Mouse (Mus musculus) urinary bladder, adult 18-20 months (tissue): ENCODE results near the gene Pax9.

ENCODE experiments used
- DNase-seq, 2 experiments: peaks; one replicate each; pipeline ENCODE4 v3.0.0; 2022; ENCODE audit warnings: low spot score in 2 of 2, mixed read lengths in 2 of 2

The Pax9 gene

GRCm38 (mm10) chr12:56691427-56692079 is at the start of gene Pax9:
TSS of gene Pax9 (plus strand) at chr12:56691767.
- DNase-seq = no peak

DNA sequence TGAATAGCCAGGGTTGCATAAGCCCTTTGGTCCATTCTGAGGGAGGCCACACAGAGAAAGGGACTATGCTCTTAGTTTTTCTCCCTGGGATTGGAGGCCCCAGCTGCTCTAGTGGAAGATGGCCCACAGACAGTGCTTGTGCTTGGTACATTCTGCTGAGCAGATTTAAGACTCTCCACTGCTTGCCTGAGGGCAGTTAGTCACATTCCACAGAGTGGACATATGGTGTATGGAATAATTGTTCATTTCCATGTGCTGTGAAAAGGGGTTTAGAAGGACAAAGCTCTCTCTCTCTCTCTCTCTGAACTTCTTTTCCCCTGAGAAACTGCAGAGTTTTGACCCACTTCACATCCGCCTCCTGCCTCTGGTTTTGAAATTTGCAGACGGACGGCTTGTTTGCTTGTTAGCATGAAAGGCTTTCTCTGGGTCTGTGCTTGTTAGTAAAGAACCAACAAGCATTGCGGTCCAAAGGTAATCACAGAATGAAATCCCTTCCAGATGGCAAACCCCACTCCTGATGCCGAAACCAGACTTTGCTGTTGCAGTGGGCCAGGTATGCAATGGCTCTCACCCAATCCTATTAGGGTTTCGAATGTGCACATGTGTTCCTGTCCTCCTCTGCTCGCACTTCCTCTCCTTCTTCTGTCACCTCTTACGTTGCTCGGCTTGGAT is 22.0 kb upstream of the Pax9 start:
- DNase-seq = no peak

DNA sequence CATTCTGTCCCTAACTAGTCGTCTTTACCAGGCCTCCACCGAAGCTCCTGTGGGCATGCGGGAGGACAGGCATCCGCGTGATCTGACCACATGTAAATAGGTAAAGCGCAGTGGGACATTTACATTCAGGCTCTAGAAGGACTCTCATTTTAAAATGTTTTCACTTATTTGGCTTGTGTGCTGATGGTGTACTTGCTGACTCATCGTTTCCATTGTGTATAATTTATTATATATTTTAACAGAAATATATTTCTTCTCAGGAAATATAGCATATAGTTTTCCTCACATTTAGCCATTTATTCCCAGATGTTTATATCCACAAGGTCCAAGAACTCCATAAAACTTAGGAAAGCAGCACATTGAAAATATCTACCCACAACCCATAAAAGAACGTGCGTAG is 20.8 kb upstream of the Pax9 start:
- DNase-seq = no peak

GRCm38 (mm10) chr12:56674726-56675125 is 16.8 kb upstream of the Pax9 start:
- no peak for DNase-seq

DNA sequence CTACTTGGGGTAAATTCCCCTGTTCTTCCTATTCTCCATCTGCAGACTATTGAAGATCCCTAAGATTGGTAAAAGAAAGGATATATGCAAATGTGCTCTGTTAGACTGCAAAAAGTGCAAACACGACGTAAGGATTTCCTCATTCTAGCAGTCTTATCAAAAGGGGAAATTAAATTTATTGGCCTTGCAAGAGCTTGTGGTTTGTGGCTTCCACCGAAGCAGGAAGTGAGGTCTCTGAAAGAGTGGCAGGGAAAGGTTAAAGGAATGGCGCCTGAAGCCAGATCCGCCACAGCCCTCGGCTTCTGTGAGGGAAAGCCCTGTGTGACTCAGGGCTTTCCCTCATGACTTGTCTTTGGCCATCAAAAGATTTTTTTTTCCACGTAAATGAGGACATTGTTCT is 13.9 kb upstream of the Pax9 start:
- DNase-seq = no peak

DNA sequence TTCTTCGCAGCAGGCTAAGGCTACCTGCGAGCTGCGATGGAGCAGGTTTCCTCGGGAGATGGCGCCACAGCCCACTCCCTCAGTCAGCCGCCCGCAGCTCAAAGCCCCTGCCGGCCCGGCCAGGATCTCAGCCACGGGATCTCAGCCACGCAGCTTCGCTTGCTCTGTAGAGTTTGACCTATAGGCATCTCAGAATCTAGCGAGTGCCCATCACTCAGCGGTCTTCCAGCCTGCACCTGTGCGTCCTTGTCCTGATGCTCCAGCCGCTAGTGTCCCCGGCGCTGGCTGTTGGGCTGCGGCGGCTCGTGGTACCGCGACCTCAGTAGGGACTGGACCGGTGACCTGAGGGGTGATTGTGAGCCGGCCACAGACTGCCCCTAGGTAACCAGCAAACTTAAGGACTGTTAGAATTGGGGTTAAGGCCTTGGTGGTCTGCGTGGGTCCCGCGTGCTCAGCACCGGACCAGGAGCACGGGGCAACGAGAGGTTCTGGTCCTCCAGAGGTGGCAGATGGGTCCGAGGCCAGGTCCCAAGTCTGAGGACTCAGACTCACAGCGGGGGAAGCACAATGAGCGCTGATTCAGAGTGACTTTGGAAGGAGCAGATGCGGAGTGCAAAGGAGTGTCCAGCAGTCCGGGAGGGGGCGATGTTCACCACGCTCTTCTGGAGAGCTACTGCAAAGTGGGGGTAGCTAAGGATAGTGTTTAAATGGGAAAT is 10.3 kb upstream of the Pax9 start:
- no peak for DNase-seq

DNA sequence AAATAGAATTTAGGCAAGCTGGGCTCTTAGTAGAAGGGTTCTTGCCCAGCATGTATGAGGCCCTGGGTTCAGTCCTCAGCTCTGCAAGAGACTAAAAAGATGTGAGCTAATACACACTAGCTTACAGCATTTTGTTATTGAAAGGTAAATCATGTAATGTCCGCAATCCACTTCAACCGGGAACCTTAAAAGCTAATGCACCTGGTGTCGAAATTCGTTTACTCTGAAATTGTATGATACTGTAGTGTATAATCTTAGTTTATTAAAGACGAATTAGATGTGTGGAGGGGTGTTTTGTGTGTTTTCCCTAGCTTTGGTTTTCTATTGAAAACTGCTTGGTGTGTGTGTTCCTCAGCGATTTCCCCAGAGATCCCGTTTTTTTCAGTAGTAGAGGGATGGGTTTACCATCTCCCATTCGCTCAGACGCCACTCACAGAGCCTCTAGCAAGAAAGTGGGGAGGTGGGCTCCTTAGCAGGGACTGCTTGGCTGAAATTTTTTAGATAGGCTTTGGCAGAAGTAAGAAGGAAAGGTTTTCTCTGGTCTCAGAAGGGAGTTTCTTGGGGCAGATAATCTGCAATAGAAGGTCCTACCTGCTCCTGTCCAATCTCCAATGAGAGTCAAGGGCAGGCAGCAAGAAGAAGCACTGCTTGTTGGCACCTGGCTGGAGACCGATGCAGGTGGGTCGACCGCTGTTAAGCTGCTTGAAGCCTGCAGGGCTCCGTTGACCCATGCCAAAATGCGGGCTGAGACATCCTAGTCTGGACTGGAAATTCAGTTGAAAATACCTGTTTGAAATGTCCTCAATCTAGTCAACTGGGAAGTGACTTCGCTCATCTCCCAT is 3.7 kb upstream of the Pax9 start:
- no peak for DNase-seq

- DNase-seq = no peak
These were observed 3.1 kb upstream of the Pax9 start for GRCm38 (mm10) chr12:56688482-56688840.

DNA sequence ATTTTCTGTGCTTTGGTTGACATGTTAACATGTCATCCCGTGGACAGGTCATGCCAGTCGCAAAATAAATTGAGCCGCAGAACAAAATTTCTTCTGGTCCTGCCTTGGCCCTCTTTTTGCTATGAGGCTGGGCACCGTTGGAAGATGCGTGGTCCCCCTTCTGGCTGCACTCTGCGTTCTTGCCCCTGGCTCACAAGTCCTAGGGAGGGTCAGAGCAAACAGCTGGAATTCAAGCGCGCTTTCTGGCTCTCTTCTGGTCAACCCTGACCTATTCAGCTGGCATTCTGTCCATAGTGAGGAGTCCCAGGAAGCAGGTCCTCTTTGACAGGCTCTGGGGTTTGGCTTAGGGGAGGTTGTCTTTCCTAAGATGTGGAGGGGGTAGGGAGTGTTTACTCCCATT is 2.6 kb upstream of the Pax9 start:
- no peak for DNase-seq

DNA sequence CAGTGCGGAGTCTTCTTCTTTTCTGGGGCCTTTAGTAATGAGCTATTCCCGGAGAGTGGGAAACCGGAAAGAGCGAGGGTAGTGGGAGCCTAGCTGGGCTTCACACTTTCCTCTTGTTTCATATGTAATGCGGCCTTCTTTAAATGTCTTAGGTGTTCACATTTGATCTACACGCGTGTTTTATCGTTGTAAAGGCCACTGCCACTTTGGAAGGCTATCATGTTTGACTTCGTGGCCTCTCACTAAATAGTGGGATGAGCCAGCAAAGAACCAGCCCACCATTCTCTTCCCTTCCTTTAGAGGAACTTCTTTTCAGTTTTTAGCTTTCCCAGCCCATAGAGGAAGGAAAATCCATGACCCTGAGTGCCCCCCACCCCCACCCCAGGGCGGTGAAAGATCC is 2.2 kb upstream of the Pax9 start:
- DNase-seq = no peak

DNA sequence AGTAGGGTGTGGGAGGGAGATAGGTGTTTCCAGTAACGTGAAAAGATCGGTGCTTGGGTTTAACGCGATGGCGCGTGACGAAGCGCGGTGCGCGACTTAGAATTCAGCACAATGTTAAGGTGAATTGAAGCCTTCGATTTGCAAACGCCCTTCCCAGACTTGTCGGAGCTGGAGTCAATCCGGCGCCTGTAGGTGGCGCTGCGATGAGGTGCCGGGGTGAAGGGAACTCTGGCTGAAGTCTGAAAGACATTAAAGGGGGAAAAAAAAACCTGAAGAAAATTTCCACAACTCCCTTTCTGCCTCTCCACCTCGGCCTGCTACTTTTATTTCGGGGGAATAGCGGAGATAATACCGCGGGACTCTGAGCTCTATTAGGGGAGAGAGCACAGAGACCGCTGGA is 1.8 kb upstream of the Pax9 start:
- DNase-seq = no peak

- no peak for DNase-seq
These were observed 1.2 kb upstream of the Pax9 start for GRCm38 (mm10) chr12:56690366-56690765.

GRCm38 (mm10) chr12:56691001-56691400 is 566 bp upstream of the Pax9 start:
- no peak for DNase-seq

GRCm38 (mm10) chr12:56692536-56692935 is 969 bp downstream of the Pax9 start:
- DNase-seq = no peak

GRCm38 (mm10) chr12:56693411-56694098 is 2.0 kb downstream of the Pax9 start:
- DNase-seq = no peak

DNA sequence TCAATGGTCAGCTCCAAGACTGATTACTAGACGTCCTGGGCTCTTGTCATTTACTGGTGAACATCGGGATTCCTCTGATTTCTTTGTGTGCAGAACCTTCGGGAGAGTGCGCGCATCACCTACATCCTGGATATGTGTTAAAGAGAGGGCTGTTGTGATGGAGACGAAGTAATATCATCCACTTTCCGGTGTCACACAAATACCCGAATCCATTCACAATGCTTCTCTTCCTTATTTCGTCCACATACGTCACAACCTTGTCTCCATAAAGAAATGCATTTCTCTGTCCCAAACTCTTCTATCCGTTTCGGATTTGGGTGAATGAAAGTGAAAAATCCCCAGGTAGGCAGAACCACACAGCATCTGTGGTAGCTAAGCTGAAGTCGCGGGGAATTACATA is 2.8 kb downstream of the Pax9 start:
- no peak for DNase-seq

- DNase-seq = no peak
These were observed 3.4 kb downstream of the Pax9 start for GRCm38 (mm10) chr12:56694936-56695335.

- peak; percentile 76 to 89 for DNase-seq
These were observed 4.0 kb downstream of the Pax9 start for GRCm38 (mm10) chr12:56695358-56696173.

GRCm38 (mm10) chr12:56696174-56697010 is 4.8 kb downstream of the Pax9 start:
- no peak for DNase-seq
